Mouse (Mus musculus) ES-E14 (cell line): ENCODE measurements around the gene Ptpn4.

Experiments used
- CHD2 ChIP-seq: IDR thresholded peaks from 2 replicates; pipeline ENCODE4 v1.6.1; 2014; ENCODE audit warnings: mild to moderate bottlenecking, low read depth, low read length, inconsistent platforms
- MAFK ChIP-seq: IDR thresholded peaks from 2 replicates; pipeline ENCODE4 v1.6.1; 2014; ENCODE audit warnings: mild to moderate bottlenecking, low read depth, low read length, inconsistent platforms; ENCODE audit not compliant: insufficient read depth
- ZC3H11A ChIP-seq: IDR thresholded peaks from 2 replicates; pipeline ENCODE4 v1.6.1; 2012; ENCODE audit warnings: low read depth, mild to moderate bottlenecking, inconsistent platforms, low read length, borderline replicate concordance
- ZNF384 ChIP-seq: IDR thresholded peaks from 2 replicates; pipeline ENCODE4 v1.6.1; 2012; ENCODE audit warnings: low read depth, low read length, inconsistent platforms

GRCm38 (mm10) chr1:119630428-119630827 lies 207.0 kb downstream of the Ptpn4 start:
- TF ChIP-seq ZNF384 (no peak), CHD2 (no peak), MAFK (no peak), ZC3H11A (no peak)
